Comparison of ENCODE assay signal across 17 mouse cellular contexts in the genomic region with DNA sequence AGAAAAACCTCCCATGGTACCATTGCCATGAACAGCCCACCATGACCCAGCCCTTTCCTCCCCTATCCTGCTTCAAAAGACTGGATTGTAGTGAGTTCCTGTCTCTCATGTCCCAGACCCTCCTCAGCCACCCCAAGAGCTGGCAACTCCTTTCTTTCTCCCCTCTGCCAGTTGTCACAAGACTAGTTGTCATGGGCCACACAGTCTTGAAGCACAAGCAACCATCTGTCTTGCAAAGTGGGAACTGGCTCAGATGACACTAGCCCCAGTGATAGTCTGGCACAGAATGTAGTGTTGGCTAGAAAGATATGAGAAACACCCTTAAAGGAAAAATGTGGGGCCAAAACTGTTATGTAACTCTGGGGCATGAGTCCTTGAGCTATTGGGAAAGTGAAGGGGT.
DNase-seq lines count a peak whose midpoint lies in the region; ATAC-seq and TF ChIP-seq lines count a peak whose summit lies in the region.
"Had no signal": no experiment of that assay in that cellular context is flagged by ENCODE, and none has a peak within 500 bp of the region (broad histone marks: within the 10 kb centered on the region; RNA-seq: fewer than 3 reads in every experiment).

No protein-coding gene starts in this region.

- intact Hi-C loops in gastrocnemius, adult 2 months (cut with DNase I) = no loop called here

- DNase-seq in adrenal gland, postnatal 10 days = peak; percentile 3
- no peak for DNase-seq in adrenal gland, postnatal 36 days
- DNase-seq in heart, adult 11 months = peak; percentile 91
- DNase-seq in heart, postnatal 4 days = no peak
- DNase-seq in midbrain, postnatal 0 days (ENCODE audit: low spot score) = peak; percentile 27
- peak; percentile 19 for DNase-seq in skeletal muscle tissue, adult 2 months (ENCODE audit: low read depth, low spot score)
- DNase-seq in gastrocnemius, adult 2 months = no peak
- DNase-seq: thymus, adult 2 months had no signal

- ATAC-seq in midbrain, postnatal 0 days (ENCODE audit: low FRiP score) = no peak
- ATAC-seq in midbrain, embryonic 16.5 days = no peak
- ATAC-seq: CD4-positive, CD25-positive, alpha-beta regulatory T cell, adult 4 months; intestine, postnatal 0 days; liver, embryonic 12.5 days had no signal

- H3K4me2 ChIP-seq in midbrain, postnatal 0 days (ENCODE audit: low read depth, low read length, poor library complexity, severe bottlenecking) = no peak overlapping the region
- H3K4me2 ChIP-seq in midbrain, embryonic 16.5 days (ENCODE audit: low read length) = no peak overlapping the region
- H3K4me2 ChIP-seq: embryonic facial prominence, embryonic 13.5 days; hindbrain, embryonic 13.5 days; liver, embryonic 12.5 days; midbrain, embryonic 11.5 days had no signal

- no peaks in the 10 kb centered on the region for H3K9me3 ChIP-seq in midbrain, postnatal 0 days (ENCODE audit: low read length)
- H3K9me3 ChIP-seq in midbrain, embryonic 16.5 days (replicated peaks; ENCODE audit: control insufficient read depth, low read length, poor library complexity, severe bottlenecking) = no peaks in the 10 kb centered on the region
- H3K9me3 ChIP-seq: embryonic facial prominence, embryonic 13.5 days; hindbrain, embryonic 13.5 days; liver, embryonic 12.5 days had no signal

- H3K9ac ChIP-seq in midbrain, postnatal 0 days (replicated peaks; ENCODE audit: low read length, poor library complexity, severe bottlenecking) = no peak overlapping the region
- H3K9ac ChIP-seq in midbrain, embryonic 16.5 days (ENCODE audit: low read depth, low read length) = no peak overlapping the region
- H3K9ac ChIP-seq: embryonic facial prominence, embryonic 13.5 days; hindbrain, embryonic 13.5 days; liver, embryonic 12.5 days had no signal

- no peak for TF ChIP-seq CTCF in midbrain, postnatal 0 days (IDR thresholded peaks at IDR 0.05)
- no peak for TF ChIP-seq CTCF in gastrocnemius, adult 2 months (IDR thresholded peaks at IDR 0.05)

- no peaks in the 10 kb centered on the region for H3K27me3 ChIP-seq in midbrain, postnatal 0 days (ENCODE audit: insufficient read depth, low read length)
- no peaks in the 10 kb centered on the region for H3K27me3 ChIP-seq in midbrain, embryonic 16.5 days (ENCODE audit: control insufficient read depth, insufficient read depth, low read depth, low read length)
- H3K27me3 ChIP-seq: embryonic facial prominence, embryonic 13.5 days; liver, embryonic 12.5 days had no signal

- no peak overlapping the region for H3K27ac ChIP-seq in midbrain, postnatal 0 days (ENCODE audit: low read depth, low read length)
- H3K27ac ChIP-seq in midbrain, embryonic 16.5 days (ENCODE audit: low read length) = no peak overlapping the region
- no peak overlapping the region for H3K27ac ChIP-seq in gastrocnemius, adult 2 months
- H3K27ac ChIP-seq: embryonic facial prominence, embryonic 13.5 days; hindbrain, embryonic 13.5 days; liver, embryonic 12.5 days; macrophage had no signal

- no peaks in the 10 kb centered on the region for H3K36me3 ChIP-seq in midbrain, postnatal 0 days (ENCODE audit: insufficient read depth, low read length)
- H3K36me3 ChIP-seq in midbrain, embryonic 16.5 days (ENCODE audit: control insufficient read depth, insufficient read depth, low read length) = no peaks in the 10 kb centered on the region
- H3K36me3 ChIP-seq: embryonic facial prominence, embryonic 13.5 days; G1E; hindbrain, embryonic 13.5 days; liver, embryonic 12.5 days had no signal

- H3K4me3 ChIP-seq in midbrain, postnatal 0 days (ENCODE audit: low read depth, low read length) = no peak overlapping the region
- H3K4me3 ChIP-seq in midbrain, embryonic 16.5 days (ENCODE audit: low read depth, low read length) = no peak overlapping the region
- no peak overlapping the region for H3K4me3 ChIP-seq in gastrocnemius, adult 2 months
- H3K4me3 ChIP-seq: embryonic facial prominence, embryonic 13.5 days; hindbrain, embryonic 13.5 days; liver, embryonic 12.5 days had no signal

- H3K4me1 ChIP-seq in midbrain, postnatal 0 days (ENCODE audit: insufficient read depth, low read length) = no peaks in the 10 kb centered on the region
- H3K4me1 ChIP-seq in midbrain, embryonic 16.5 days (ENCODE audit: control insufficient read depth, insufficient read depth, low read length) = no peaks in the 10 kb centered on the region
- H3K4me1 ChIP-seq: hindbrain, embryonic 13.5 days; liver, embryonic 12.5 days had no signal

Comparison
In these comparisons a context has a peak if more than half of its experiments do, and no peak if none do; other contexts are left out.
1. DNase-seq: peak in adrenal gland, postnatal 10 days (single experiment), heart, adult 11 months (single experiment), midbrain, postnatal 0 days (single experiment) and skeletal muscle tissue, adult 2 months (single experiment); none in adrenal gland, postnatal 36 days (0 of 2), heart, postnatal 4 days (single experiment) and gastrocnemius, adult 2 months (single experiment).